Mouse (Mus musculus) spleen, postnatal 4 days (tissue): ENCODE measurements around the gene Fam196b.

Experiments used
- DNase-seq, 2 experiments: peaks; one replicate each; pipeline ENCODE4 v3.0.0; 2022; ENCODE audit warnings: low spot score in 2 of 2

Fam196b gene

DNA sequence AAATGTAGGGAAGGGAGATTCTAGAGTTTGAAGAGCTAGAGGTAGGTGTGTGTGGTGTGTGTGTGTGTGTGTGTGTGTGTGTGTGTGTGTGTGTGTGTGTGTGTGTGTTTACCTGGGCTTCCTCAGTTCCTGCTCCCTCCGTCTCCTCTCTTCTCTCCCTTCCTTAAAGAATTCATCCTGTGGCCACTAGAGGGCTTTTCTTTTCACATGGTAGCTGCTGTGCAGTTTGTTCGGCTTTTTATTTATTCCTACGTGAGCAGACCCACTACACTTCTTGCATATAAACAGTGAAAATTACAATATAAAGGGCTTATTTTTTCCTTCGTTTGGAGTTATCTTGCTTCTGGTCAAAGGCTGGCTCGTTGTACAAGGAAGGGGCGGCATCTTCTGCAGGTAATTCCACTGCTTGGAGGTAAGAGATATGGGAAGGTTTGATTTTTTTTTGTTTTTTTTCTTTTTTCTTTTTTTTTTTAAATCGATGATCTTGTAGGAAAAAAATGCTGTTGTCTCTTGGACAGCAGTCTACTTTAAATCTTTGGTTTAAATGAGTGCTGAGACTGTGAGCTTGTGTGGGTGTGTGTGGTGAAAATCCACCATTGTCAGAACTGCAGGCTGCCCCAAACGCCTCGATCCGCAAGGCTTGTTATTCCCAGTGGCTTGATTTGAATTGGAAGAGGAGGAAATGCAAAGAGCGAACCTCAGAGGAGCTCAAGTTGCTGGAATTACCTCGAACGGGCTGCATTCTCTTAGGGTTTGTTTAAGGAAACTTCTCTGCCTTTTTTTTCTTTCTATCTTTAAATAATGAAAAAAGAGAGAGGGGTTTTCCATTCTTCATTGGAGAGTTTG lies at the start of gene Fam196b:
TSS of gene Fam196b (plus strand) at position 289 of the 846 bp plus-strand sequence.
- DNase-seq, result no peak

DNA sequence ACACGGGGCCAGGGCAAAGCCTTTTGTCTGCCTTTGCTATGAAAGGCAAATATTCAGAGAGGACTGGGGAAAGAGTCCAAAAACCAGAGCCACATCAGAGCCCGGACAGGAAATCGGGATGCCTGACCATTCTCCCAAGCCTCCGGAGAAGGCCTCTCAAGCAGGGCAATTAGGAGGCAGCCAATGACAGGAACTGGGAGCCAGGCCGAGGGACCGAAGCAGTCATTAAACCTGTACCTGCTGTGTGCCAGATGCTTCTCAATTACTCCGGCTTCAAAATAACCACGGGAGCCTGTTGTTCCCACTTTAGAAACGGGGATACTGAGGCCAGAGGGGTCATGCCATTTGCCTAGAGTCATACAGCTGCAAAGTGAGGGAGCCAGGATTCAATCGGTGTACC lies 42.6 kb upstream of the Fam196b start:
- DNase-seq, result no peak

DNA sequence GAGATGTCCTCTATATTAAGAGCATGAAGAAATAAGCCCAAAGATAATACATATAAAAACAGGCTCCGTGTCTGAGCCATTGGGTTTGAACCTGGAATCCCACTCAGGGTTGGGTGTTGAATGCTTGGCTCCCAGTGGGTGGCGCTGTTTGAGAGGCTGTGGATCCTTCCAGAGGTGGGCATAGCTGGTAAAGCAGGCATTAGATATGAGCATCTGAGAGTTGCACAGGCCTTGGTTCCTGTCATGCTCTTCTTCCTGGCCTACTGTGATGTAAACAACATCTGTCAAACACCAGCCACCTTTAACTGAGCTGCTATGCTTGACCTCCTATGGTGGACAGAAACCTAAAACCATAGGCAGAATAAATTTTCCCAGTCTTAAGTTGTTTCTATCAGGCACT lies 38.7 kb upstream of the Fam196b start:
- no peak for DNase-seq

DNA sequence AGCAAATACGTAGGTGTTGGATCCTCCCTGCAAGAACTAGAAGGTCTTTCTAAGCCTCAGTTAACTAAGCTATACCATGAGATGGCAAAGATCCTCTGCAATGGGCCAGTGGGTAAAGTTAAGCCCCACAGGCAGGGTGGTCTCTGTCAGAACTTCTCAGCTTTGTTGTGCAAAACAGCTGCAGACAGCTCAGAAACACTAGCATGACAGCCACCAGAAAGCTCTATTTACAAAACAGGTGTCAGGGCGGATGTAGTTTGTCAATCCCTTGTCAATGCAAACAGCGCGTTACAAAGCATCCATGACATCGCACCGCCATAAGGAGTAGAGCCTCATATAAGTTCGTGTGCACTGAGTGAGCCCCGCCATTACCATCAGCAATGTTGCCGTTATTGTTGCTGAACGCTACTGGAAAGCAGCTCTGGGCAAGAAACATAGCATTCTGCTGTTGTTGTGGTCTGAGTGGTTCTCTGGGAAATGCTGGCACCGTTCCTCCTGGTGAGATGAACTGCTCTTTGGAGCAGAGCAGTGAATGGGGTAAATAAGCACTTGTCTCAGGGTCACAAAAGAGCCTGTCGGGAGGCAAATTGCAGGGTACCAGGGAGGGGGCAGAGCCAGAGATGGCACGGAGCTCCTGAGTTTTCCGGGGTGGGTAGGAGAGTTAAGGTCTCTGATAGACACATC lies 38.1 kb upstream of the Fam196b start:
- no peak for DNase-seq

DNA sequence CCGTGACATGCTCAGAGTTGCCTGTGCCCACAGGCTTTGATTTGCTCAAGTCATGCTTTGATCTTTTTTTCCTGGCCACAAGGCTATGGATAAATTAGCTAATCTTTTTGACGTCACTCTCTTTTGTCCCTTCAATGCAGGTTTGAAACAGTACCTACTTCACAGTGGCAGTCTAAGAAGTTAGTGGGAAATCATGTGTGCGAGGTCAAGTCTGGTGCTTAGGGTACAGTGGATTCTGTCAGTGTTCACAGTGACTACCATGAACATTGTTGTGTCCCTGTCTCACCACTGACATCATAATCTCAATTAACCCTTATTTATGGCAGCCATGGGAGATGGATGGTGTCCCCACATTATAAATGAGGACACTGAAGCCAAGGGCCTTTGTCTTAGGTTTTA lies 37.6 kb upstream of the Fam196b start:
- no peak for DNase-seq

DNA sequence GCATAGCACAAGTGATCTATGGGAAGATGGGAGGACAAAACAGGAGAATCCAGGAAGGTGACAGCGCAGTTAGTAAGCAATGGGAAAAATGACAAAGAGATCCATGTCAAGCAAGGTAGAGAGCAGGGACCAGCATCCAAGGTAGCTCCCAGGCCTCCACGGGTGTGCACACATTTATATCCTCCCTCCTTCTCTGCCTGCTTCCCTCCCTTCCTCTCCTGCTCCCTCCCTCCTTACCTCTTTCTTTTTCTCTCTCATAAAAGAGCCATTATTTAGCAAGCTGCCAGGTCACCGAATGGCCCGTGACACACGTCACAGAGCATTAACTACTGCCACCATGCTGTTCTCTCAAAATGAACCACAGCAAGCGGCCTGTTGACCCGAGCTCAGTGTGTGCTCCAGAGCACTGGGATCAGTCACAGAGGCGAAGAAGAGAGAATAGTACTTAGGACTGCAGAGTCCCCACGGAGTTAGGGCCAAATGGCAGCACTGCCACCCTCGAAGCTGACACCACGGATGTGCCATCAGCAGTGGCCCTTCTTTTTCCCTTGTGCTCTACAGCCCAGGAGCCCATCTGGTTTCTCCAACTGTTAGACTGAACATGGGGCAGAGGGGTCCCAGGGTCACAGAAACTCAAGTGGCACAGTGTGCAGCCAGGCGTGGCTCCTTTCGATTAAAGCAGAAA lies 30.4 kb upstream of the Fam196b start:
- DNase-seq, result no peak

DNA sequence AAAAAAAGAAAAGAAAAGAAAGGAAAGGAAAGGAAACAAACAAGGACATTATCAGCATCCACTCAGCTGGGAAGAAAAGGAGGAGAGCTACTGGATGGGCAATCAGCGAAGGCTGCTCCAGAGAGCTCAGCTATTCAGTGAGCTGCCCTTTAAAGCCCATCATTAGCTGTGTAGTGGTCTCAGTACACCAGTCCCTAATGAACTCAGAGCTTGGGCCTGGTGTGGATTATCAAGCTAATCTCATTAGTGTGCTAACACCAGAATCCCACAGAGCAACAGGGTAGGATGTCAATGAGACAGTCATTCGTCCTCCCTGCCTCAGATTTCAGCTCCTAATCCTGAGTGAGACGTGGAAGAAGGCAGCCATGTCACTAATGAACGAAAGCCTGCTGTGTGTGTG lies 24.4 kb upstream of the Fam196b start:
- no peak for DNase-seq

DNA sequence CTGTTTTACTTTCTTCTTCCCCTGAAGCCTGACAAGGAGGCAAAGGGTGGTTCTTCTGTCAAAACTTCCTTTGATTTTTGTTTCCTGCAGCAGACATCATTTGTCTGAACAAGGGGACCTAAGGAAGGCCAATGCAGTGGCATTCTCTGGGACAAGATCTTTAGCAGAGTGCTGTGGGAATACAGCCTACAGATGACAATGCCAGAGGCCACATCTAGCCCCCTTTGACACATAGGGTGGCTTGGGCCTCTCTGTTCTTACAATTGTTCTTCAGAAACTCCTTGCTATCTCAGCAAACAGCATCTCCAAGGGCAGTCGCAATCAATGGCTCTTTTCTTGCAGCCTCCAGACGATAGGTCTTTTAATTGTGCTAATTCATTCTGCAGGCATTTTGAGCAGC lies 23.9 kb upstream of the Fam196b start:
- no peak for DNase-seq

DNA sequence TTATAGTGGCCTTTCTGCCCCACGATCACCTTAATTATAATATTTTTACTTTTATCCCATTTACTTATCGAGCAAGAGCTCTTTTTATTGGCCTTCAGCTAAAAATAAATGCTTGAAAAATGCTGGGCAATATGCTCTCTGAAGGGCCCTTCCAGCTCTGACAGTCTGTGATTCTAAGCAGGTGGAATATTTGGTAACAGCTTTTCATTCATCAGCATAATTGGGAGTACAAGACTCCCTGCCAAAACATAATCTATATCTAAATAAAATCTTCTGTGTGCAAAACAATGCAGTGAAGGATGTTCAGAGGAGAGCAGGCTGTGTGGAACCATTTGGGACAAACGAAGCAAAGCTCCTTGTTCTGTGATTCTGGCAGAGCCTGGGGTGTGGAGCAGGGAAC lies 23.3 kb upstream of the Fam196b start:
- no peak for DNase-seq

DNA sequence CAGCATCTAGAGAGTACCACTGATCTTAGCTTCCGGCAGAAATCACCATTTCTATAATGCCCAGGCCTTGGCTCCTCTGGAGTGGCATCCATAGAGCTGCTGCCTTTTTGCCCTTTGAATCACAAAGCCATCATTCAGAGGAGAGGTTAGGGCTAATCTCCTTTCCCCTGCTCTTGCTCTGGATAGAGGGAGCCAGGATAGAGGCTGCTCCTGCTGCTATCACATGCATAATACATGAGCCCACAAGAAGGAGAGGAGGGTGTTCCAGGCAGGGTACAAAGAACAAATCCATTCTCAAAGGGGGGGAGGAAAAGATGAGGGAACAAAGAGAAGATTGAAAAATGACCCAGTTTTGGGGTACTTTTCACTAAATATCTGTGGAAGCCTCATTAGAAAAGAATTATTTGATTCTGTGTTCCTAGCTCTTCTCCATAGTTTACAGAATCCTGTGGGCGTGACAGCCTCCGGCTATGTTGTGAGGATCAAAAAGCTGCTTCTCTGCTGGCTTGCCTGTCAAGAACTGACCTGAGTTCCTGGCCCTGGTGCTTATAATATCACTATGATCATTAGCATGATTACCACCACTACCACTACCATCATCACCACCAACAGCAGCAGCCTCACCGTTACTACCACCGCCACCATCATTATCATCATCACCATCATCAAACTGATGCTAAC lies 16.8 kb upstream of the Fam196b start:
- DNase-seq, result no peak

DNA sequence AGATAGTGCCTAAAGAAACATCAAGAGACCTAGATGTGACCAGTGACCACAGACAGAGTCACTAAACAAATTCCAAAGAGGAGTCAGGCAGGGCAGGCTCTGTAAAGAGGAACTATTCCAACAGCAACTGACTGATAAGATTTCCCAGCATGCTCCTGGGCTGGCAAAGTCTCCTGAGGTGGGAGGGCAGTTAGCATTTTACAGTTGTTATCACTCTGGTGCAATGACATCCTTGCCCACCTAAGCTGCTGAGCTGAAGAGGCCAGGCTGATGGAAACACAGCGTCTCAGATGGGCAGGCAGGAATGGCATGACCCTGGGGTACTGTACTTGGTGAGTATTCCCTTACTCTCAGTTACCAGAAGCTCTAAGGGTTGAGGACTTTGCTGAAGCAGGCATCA lies 15.1 kb upstream of the Fam196b start:
- no peak for DNase-seq

DNA sequence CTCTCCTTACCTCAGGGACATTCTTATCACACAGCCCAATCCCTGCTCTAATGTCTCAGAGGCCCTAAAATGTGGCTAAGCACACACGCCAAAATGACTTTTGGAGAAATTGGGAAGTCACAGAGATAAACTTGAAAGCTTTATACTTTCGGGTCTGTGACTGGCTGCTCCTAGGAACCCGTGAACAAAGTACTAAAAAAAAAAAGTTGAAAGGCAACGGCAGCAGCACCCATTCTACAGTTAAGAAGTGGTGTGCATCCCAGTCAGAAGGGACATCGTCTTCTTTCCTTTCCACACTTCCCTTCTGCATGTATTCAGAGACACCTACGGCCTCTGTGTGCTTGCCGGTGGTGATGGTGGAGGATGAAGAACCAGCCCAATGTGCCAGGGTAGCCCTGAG lies 14.6 kb upstream of the Fam196b start:
- DNase-seq, result no peak

DNA sequence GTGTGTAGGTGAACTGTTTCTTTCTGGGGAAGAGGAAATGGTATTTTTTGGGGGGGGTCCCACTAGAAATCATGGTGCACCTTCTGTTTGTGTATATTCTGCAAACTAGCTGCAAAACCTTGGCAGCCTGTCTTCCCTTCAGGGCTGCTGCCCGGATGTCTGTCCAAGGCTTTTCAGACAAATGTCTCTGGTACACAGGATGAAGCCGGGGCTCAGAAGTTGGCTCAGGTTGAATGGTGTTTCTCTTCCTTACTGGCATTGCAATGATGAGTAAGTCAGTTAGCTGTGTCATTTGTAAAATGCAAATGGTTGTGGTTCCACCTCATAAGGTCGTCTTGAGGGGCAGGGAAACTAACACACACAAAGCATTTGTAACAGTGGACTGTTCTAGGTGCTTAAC lies 8.4 kb upstream of the Fam196b start:
- no peak for DNase-seq

DNA sequence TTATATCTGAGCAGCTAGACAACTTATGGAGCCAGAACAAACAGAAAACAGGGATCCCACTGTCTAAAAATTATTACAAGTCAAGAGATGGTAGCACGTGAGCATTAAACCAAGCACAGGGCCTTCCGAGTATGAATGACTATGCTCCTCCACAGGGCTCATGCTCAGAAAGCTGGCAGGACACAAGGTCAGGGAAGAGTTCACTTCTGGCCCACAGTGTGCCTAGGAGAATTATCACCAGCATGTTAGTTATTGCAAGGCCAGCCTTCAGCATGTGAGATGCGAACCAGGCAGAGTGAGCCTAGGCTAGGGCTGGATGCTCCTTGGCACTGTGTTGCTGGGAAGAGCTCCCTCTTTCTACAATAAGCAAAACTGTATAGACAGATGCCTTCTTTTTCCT lies 5.9 kb upstream of the Fam196b start:
- no peak for DNase-seq

DNA sequence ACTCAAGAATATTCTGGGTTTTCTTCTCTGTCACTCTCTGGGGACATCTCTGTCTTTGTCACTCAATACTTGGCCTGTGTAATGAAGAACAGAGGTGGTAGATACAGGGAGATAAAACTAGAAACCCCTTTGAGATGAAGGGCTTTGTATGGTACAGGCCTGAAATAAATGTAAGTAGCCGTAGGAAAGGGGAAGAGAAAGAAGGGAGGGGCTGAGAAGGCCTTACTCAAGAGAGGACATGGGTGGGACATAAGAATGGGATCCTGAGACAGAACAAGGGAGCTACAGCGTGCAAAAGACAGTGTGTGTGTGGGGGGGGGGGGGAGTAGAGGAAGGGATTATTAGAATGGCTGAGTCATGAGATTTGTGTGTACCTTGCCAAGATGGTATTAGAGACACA lies 5.3 kb upstream of the Fam196b start:
- no peak for DNase-seq

DNA sequence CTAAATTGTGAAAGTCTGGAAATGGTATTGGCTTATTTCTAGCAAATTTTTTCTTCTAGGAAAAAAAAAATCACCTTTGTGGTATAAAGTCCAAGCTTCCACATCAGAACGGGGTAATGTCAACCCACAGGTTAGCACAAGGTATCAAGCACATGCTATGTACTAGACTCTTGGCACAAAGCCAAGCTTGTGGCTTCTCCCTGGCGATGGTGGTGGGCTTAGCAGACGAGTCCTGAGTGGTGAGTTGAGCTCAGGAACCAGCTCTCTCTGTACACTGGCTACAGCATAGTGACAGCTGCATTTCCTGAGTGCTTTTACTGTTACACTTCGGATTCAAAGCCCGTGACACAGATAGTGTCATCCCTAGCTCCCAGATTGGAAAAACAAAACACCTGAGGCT lies 2.9 kb upstream of the Fam196b start:
- DNase-seq, result no peak

DNA sequence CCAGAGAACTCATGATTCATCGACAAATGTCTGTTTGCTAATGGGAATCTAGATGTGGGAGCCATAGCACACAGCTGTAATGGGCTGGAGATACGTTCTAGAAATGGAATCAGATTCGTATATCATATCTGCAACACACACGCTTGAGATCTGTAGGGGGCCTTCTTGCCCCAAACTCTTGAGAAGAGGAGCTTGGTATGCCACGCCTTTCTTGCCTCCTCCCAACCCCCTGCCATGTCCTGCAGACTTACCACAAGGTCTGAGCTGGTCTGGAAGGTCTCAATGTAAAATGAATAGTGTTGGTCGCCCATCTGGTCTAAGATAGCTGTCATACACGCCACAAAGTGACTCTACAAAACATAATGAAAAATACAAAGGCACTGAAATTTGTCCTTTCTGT lies 2.4 kb upstream of the Fam196b start:
- DNase-seq, result no peak

DNA sequence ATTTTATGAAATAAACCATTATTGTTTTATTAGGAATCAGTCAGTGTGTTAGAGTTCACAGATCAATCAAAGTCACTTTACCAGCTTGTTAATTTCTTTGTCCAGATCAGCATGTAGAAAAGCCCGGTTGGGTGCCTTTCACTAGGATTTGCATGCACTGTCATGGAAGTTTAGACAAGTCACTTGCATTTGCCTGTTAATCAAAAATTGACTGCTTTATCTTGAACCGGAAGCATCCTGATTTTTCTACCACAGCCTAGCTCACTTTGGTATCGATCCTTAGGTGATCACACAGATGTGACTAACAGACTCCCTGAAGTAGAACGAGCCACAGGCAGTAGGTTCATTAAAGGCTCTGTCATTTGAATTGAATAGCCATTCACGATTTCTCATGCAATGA lies 761 bp downstream of the Fam196b start:
- no peak for DNase-seq

DNA sequence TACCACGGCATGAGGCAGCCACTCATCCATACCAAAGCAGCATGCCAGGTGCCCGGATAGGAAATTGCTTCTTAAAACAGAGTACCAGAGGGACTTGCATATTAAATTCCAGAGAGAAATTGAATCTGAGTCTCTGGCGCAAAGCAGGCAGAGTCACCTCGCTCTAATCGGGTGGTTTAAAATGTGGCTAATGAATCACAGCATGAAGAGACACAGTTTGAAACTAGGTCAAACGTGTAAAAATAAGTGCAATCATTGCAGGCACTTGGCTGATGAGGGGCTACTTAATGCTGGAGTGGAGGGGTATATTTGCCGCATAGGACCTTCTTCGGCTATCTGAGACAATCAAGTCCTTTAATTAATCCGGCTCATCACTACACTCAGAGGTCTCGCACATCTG lies 1.6 kb downstream of the Fam196b start:
- DNase-seq, result no peak

DNA sequence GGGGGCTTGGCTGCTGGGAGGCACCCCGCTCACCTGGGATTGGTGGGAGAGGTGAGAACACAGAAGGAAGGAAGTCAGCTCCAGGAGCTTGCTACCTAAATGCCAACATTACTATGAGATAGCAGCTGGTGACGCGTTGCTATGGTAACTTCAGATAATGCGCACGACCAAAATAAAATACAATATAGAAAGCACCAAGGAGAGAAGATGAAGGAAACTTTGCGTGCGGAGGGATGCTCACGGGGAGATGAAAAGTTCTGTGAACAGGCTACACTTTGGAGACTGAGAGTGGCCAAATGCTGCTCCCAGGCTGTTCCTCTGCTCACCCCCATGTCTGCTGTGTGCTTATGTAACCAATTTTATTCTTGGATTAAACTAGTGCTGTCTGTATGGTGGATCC lies 2.4 kb downstream of the Fam196b start:
- no peak for DNase-seq

DNA sequence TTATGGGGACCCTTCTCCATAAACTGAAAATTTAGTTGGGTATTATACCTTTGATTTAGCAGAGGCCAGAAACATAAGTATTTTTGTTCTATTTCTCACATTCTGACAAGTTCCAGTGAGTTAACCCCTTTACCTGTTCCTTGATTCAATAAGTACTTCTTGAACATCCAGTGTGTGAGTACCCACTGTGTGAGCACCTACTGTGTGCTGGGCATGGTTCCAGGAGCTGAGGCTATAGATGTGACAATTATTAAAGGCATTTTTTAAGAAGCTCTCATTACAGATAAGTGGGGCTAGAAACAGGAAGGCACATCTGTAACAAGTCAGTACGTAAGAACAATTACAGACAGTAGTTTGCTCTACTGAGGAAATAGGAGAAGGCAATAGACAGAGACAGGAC lies 4.7 kb downstream of the Fam196b start:
- no peak for DNase-seq

DNA sequence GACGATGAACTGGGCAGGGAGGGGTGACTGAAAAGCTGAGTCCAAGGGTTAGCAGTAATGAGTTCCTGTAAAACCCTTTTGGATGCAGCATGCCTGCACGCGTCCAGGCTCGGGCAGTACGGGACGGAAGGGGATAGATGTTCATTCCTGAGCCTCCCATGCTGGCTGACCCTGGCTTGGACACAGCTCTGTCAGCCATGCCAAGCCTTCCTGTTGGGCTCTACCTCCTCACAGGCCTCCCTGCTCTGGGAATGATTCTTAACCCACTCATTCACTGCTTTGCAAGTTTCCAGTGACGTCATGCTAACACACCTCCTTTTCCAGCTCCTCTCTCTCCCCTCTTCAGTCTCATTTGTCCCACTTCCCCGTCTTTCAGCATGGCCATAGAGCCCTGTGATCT lies 9.0 kb downstream of the Fam196b start:
- DNase-seq, result no peak
